ENCODE assay signal across 20 mouse cellular contexts in genomic region chr2:181419359-181419758, GRCm38 (mm10). TPM values are rescaled to one million over a fixed set of nuclear protein-coding genes. Genes with fewer than 3 reads are reported as not detected.
DNase-seq lines count a peak whose midpoint lies in the region; ATAC-seq and TF ChIP-seq lines count a peak whose summit lies in the region.
"Had no signal": no experiment of that assay in that cellular context is flagged by ENCODE, and none has a peak within 500 bp of the region (broad histone marks: within the 10 kb centered on the region; RNA-seq: fewer than 3 reads in every experiment).

No protein-coding gene starts in this region.

- H3K4me3 ChIP-seq in stomach, embryonic 14.5 days (ENCODE audit: low read depth, low read length): no peak overlapping the region
- H3K4me3 ChIP-seq in stomach, postnatal 0 days (ENCODE audit: low read depth, low read length): no peak overlapping the region
- no peak overlapping the region for H3K4me3 ChIP-seq in liver, embryonic 16.5 days (ENCODE audit: low read depth, low read length)
- H3K4me3 ChIP-seq: embryonic facial prominence, embryonic 10.5 days; forebrain, embryonic 12.5 days; lung, embryonic 15.5 days; neural tube, embryonic 15.5 days had no signal

- no peak for TF ChIP-seq EP300 in stomach, postnatal 0 days (optimal IDR thresholded peaks at IDR 0.05)

- H3K4me1 ChIP-seq in stomach, embryonic 14.5 days (ENCODE audit: control insufficient read depth, insufficient read depth, low read length): no peaks in the 10 kb centered on the region
- no peaks in the 10 kb centered on the region for H3K4me1 ChIP-seq in stomach, postnatal 0 days (replicated peaks; ENCODE audit: control insufficient read depth, insufficient read depth)
- H3K4me1 ChIP-seq in liver, embryonic 16.5 days (ENCODE audit: control insufficient read depth, low read depth, low read length): peaks cover 52% of the 10 kb centered on the region
- H3K4me1 ChIP-seq: forebrain, embryonic 12.5 days; lung, embryonic 15.5 days; neural tube, embryonic 15.5 days had no signal

- no peaks in the 10 kb centered on the region for H3K27me3 ChIP-seq in stomach, embryonic 14.5 days (ENCODE audit: control insufficient read depth, insufficient read depth, low read length)
- H3K27me3 ChIP-seq in stomach, postnatal 0 days (ENCODE audit: control insufficient read depth, insufficient read depth, low read length): no peaks in the 10 kb centered on the region
- no peaks in the 10 kb centered on the region for H3K27me3 ChIP-seq in liver, embryonic 16.5 days (ENCODE audit: control insufficient read depth, insufficient read depth, low read depth, low read length)
- H3K27me3 ChIP-seq: forebrain, embryonic 12.5 days; lung, embryonic 15.5 days; neural tube, embryonic 15.5 days; Patski had no signal

- DNase-seq in stomach, postnatal 0 days (ENCODE audit: low spot score): no peak
- peak; percentile 68 for DNase-seq in liver
- DNase-seq in kidney, postnatal 14 days: no peak
- DNase-seq in urinary bladder, postnatal 36 days (ENCODE audit: low spot score in 2 of 2): no peak
- DNase-seq in spleen, adult 12 weeks (ENCODE audit: low spot score): no peak
- DNase-seq: adrenal gland, adult 2 months; cerebellum, adult 9-11 months; heart, postnatal 4 days; kidney, adult 2 months; kidney, postnatal 25 days; lung, postnatal 36 days; thymus, postnatal 14 days had no signal

- H3K9ac ChIP-seq in stomach, embryonic 14.5 days (replicated peaks; ENCODE audit: low read depth, low read length): no peak overlapping the region
- no peak overlapping the region for H3K9ac ChIP-seq in stomach, postnatal 0 days (ENCODE audit: low read length)
- no peak overlapping the region for H3K9ac ChIP-seq in liver, embryonic 16.5 days (ENCODE audit: low read depth, low read length)
- H3K9ac ChIP-seq: forebrain, embryonic 12.5 days; hindbrain, embryonic 14.5 days; lung, embryonic 15.5 days; neural tube, embryonic 15.5 days had no signal

- H3K4me2 ChIP-seq in stomach, embryonic 14.5 days (replicated peaks; ENCODE audit: low read depth, low read length): no peak overlapping the region
- no peak overlapping the region for H3K4me2 ChIP-seq in stomach, postnatal 0 days (replicated peaks; ENCODE audit: low read depth)
- peak overlapping the region; percentile 34 for H3K4me2 ChIP-seq in liver, embryonic 16.5 days (ENCODE audit: low read depth, low read length)
- H3K4me2 ChIP-seq: forebrain, embryonic 12.5 days; hindbrain, embryonic 14.5 days; lung, embryonic 15.5 days; neural tube, embryonic 15.5 days had no signal

- ATAC-seq in stomach, embryonic 14.5 days (ENCODE audit: insufficient number of reproducible peaks, insufficient read depth, low FRiP score, low read depth): peak; percentile 33; the same call in 1 of the 2 replicates
- ATAC-seq in stomach, postnatal 0 days (ENCODE audit: low FRiP score, low TSS enrichment): no peak
- ATAC-seq in liver, embryonic 16.5 days (ENCODE audit: low read depth): peak; percentile 81
- ATAC-seq: Patski had no signal

- 72% methylated on average over 7 of the region's 7 CpGs for WGBS in stomach, embryonic 14.5 days
- WGBS in stomach, postnatal 0 days: 71% methylated on average over 7 of the region's 7 CpGs
- 18% methylated on average over 7 of the region's 7 CpGs for WGBS in liver, embryonic 16.5 days (ENCODE audit: insufficient replicate concordance)

- no peaks in the 10 kb centered on the region for H3K9me3 ChIP-seq in stomach, embryonic 14.5 days (ENCODE audit: control insufficient read depth, low read depth, low read length)
- H3K9me3 ChIP-seq in stomach, postnatal 0 days (ENCODE audit: control insufficient read depth, low read length): no peaks in the 10 kb centered on the region
- H3K9me3 ChIP-seq in liver, embryonic 16.5 days (replicated peaks; ENCODE audit: control insufficient read depth, low read length): no peaks in the 10 kb centered on the region
- H3K9me3 ChIP-seq: embryonic facial prominence, embryonic 10.5 days; forebrain, embryonic 12.5 days; lung, embryonic 15.5 days; neural tube, embryonic 15.5 days had no signal

- H3K36me3 ChIP-seq in stomach, embryonic 14.5 days (ENCODE audit: control insufficient read depth, insufficient read depth, low read length): peaks cover 15% of the 10 kb centered on the region
- no peaks in the 10 kb centered on the region for H3K36me3 ChIP-seq in stomach, postnatal 0 days (ENCODE audit: control insufficient read depth, insufficient read depth, low read length)
- peaks cover 10% of the 10 kb centered on the region for H3K36me3 ChIP-seq in liver, embryonic 16.5 days (ENCODE audit: control insufficient read depth, insufficient read depth)

- TF ChIP-seq CTCF in stomach, postnatal 0 days (IDR thresholded peaks at IDR 0.05; ENCODE audit: low read depth): no peak

- no peak overlapping the region for H3K27ac ChIP-seq in stomach, embryonic 14.5 days (ENCODE audit: low read length)
- H3K27ac ChIP-seq in stomach, postnatal 0 days (replicated peaks): no peak overlapping the region
- H3K27ac ChIP-seq in liver, embryonic 16.5 days (ENCODE audit: low read length): peak overlapping the region; percentile 52; the same call in 1 of the 2 replicates
- H3K27ac ChIP-seq: embryonic facial prominence, embryonic 10.5 days; forebrain, embryonic 12.5 days; hindbrain, embryonic 14.5 days; lung, embryonic 15.5 days; neural tube, embryonic 15.5 days had no signal

RNA-seq across cellular contexts. Expression of gene Lime1, which starts 39.5 kb away (rescaled TPM):
- polyA plus RNA-seq in stomach, embryonic 14.5 days (2014; fragmentation: Nextera tagmentation; extraction: Ambion mirVana): 18.3 and 20.8 TPM in 2 replicates
- polyA plus RNA-seq in stomach, postnatal 0 days (2015; fragmentation: Nextera tagmentation; extraction: Ambion mirVana): 8.3 and 8.8 TPM in 2 replicates
- 4.7 and 6.3 TPM in 2 replicates for polyA plus RNA-seq in liver, embryonic 16.5 days (2015; fragmentation: Nextera tagmentation; extraction: Ambion mirVana)

RNA-seq across cellular contexts. Expression of gene Zbtb46, which starts 39.9 kb away (rescaled TPM):
- 9.1 and 9.5 TPM in 2 replicates for polyA plus RNA-seq in stomach, embryonic 14.5 days (2014; fragmentation: Nextera tagmentation; extraction: Ambion mirVana)
- polyA plus RNA-seq in stomach, postnatal 0 days (2015; fragmentation: Nextera tagmentation; extraction: Ambion mirVana): 2.4 TPM in 2 replicates
- 7.0 and 7.5 TPM in 2 replicates for polyA plus RNA-seq in liver, embryonic 16.5 days (2015; fragmentation: Nextera tagmentation; extraction: Ambion mirVana)

RNA-seq across cellular contexts. Expression of gene Arfrp1, which starts 54.2 kb away (rescaled TPM):
- polyA plus RNA-seq in stomach, embryonic 14.5 days (2014; fragmentation: Nextera tagmentation; extraction: Ambion mirVana): 44.2 and 51.4 TPM in 2 replicates
- polyA plus RNA-seq in stomach, postnatal 0 days (2015; fragmentation: Nextera tagmentation; extraction: Ambion mirVana): 30.1 and 33.7 TPM in 2 replicates
- polyA plus RNA-seq in liver, embryonic 16.5 days (2015; fragmentation: Nextera tagmentation; extraction: Ambion mirVana): 17.1 and 20.7 TPM in 2 replicates

RNA-seq across cellular contexts. Expression of gene Zgpat, which starts 54.6 kb away (rescaled TPM):
- polyA plus RNA-seq in stomach, embryonic 14.5 days (2014; fragmentation: Nextera tagmentation; extraction: Ambion mirVana): 32.1 and 37.3 TPM in 2 replicates
- 15.5 and 18.2 TPM in 2 replicates for polyA plus RNA-seq in stomach, postnatal 0 days (2015; fragmentation: Nextera tagmentation; extraction: Ambion mirVana)
- 8.8 and 10.5 TPM in 2 replicates for polyA plus RNA-seq in liver, embryonic 16.5 days (2015; fragmentation: Nextera tagmentation; extraction: Ambion mirVana)
